Mouse (Mus musculus) heart, embryonic 14.5 days (tissue): ENCODE measurements at regions not wholly inside any gene's neighbourhood (a gene's known extent, or its start where the extent isn't known, plus 50 kb on each side); places are given as distances from the start of the nearest gene placed in this dataset.

Source experiments
- ATAC-seq: fragments of 200-750 bp; cut with Nextera tagmentation; 2 replicates; pipeline ENCODE4 v1.8.0; 2017; ENCODE audit warnings: low read depth, moderate TSS enrichment; ENCODE audit not compliant: insufficient number of reproducible peaks, insufficient read depth, low FRiP score
- H3K27ac ChIP-seq, 2 experiments: fragments of 200-500 bp in 1 of 2; fragments of 300-500 bp in 1 of 2; sonication (generic) in 1 of 2; replicated peaks in 1 of 2; 2 replicates each; pipeline ENCODE4 v1.5.1; 2012 to 2014; ENCODE audit warnings: low read depth in 2 of 2, low read length in 2 of 2, control low read depth in 1 of 2, mild to moderate bottlenecking in 1 of 2, mixed read lengths in 1 of 2; ENCODE audit not compliant: control insufficient read depth in 1 of 2, insufficient read depth in 1 of 2
- H3K27me3 ChIP-seq: fragments of 300-500 bp; sonication (generic); 2 replicates; pipeline ENCODE4 v1.6.1; 2014; ENCODE audit warnings: mild to moderate bottlenecking, low read length, control low read depth; ENCODE audit not compliant: control insufficient read depth, insufficient read depth
- H3K36me3 ChIP-seq: fragments of 300-500 bp; sonication (generic); 2 replicates; pipeline ENCODE4 v1.6.1; 2014; ENCODE audit warnings: mild to moderate bottlenecking, control low read depth, low read length, mixed read lengths; ENCODE audit not compliant: control insufficient read depth, insufficient read depth
- H3K4me1 ChIP-seq, 2 experiments: fragments of 200-500 bp in 1 of 2; fragments of 300-500 bp in 1 of 2; sonication (generic) in 1 of 2; 2 replicates each; pipeline ENCODE4 v1.6.1; 2012 to 2014; ENCODE audit warnings: low read length in 2 of 2, control low read depth in 1 of 2, mixed read lengths in 1 of 2; ENCODE audit not compliant: control insufficient read depth in 2 of 2, insufficient read depth in 2 of 2
- H3K4me2 ChIP-seq: fragments of 300-500 bp; sonication (generic); 2 replicates; pipeline ENCODE4 v1.6.1; 2014; ENCODE audit warnings: mild to moderate bottlenecking, low read length
- H3K4me3 ChIP-seq, 2 experiments: fragments of 200-500 bp in 1 of 2; fragments of 300-500 bp in 1 of 2; sonication (generic) in 1 of 2; 2 replicates each; pipeline ENCODE4 v1.5.1; 2012 to 2014; ENCODE audit warnings: low read length in 2 of 2, mild to moderate bottlenecking in 2 of 2, control low read depth in 1 of 2, low read depth in 1 of 2, moderate library complexity in 1 of 2; ENCODE audit not compliant: control insufficient read depth in 1 of 2, insufficient read depth in 1 of 2
- H3K9ac ChIP-seq: fragments of 300-500 bp; sonication (generic); 2 replicates; pipeline ENCODE4 v1.6.1; 2014; ENCODE audit warnings: mild to moderate bottlenecking, low read length
- H3K9me3 ChIP-seq: fragments of 300-500 bp; sonication (generic); 2 replicates; pipeline ENCODE4 v1.6.1; 2016; ENCODE audit warnings: low read length, control low read depth; ENCODE audit not compliant: control insufficient read depth
- WGBS: fragments of 180-500 bp; shearing (Covaris S2); extraction: QIAGEN DNeasy Blood & Tissue Kit; methylation state at CpG from one replicate; pipeline ENCODE4 v1.1.7; 2014; 5-methylcytosine and 5-hydroxymethylcytosine counted together

GRCm38 (mm10) chr8:126852663-126853390 lies 92.8 kb downstream of the Tomm20 start:
- no peak for ATAC-seq

GRCm38 (mm10) chr8:126852184-126852583 lies 93.5 kb downstream of the Tomm20 start:
- Histone ChIP-seq H3K36me3 (no peaks in the 10 kb centered on the region), H3K4me3 (no peak overlapping the region), H3K9ac (no peak overlapping the region), H3K4me2 (no peak overlapping the region), H3K9me3 (no peaks in the 10 kb centered on the region), H3K27ac (peak overlapping the region; percentile 15 to 64; a peak in 3 of 4 replicates), H3K27me3 (no peaks in the 10 kb centered on the region), H3K4me1 (peaks cover 26 to 32% of the 10 kb centered on the region in 2 experiments)
- WGBS, result 60% methylated on average over 5 of the region's 5 CpGs
- ATAC-seq, result no peak

More at GRCm38 (mm10) chr8:126852663-126853390, 92.8 kb downstream of the Tomm20 start:
- H3K4me1 ChIP-seq, result peaks cover 19 to 26% of the 10 kb centered on the region in 2 experiments
- WGBS, result 57% methylated on average over 10 of the region's 10 CpGs
- no peaks in the 10 kb centered on the region for H3K27me3 ChIP-seq
- no peak overlapping the region for H3K4me2 ChIP-seq
- peak overlapping the region; percentile 15 to 64 for H3K27ac ChIP-seq
- H3K9ac ChIP-seq, result no peak overlapping the region
- no peaks in the 10 kb centered on the region for H3K36me3 ChIP-seq
- H3K9me3 ChIP-seq, result no peaks in the 10 kb centered on the region
- no peak overlapping the region for H3K4me3 ChIP-seq

- 0 out of 4 replicates have a peak overlapping the region, but pooled peaks of 1 of the 2 experiments have one; percentile 64 for H3K27ac ChIP-seq
- H3K36me3 ChIP-seq, result no peaks in the 10 kb centered on the region
- 71% methylated on average over 3 of the region's 3 CpGs for WGBS
- no peaks in the 10 kb centered on the region for H3K27me3 ChIP-seq
- no peak overlapping the region for H3K4me3 ChIP-seq
- H3K9ac ChIP-seq, result no peak overlapping the region
- H3K4me1 ChIP-seq, result peaks cover 27 to 33% of the 10 kb centered on the region in 2 experiments
- no peak overlapping the region for H3K4me2 ChIP-seq
- ATAC-seq, result no peak
- H3K9me3 ChIP-seq, result no peaks in the 10 kb centered on the region
These were observed 93.9 kb downstream of the Tomm20 start for GRCm38 (mm10) chr8:126851780-126852179.

GRCm38 (mm10) chr8:126850189-126850535 lies 95.5 kb downstream of the Tomm20 start:
- Histone ChIP-seq H3K9me3 (no peaks in the 10 kb centered on the region), H3K27ac (peak overlapping the region; percentile 82 to 87), H3K4me2 (no peak overlapping the region), H3K4me3 (no peak overlapping the region), H3K9ac (peak overlapping the region; percentile 2; the same call in 1 of the 2 replicates), H3K36me3 (no peaks in the 10 kb centered on the region), H3K27me3 (no peaks in the 10 kb centered on the region), H3K4me1 (peaks cover 27 to 33% of the 10 kb centered on the region in 2 experiments)
- no peak for ATAC-seq
- WGBS, result 46% methylated on average over 1 of the region's 1 CpGs

- H3K36me3 ChIP-seq, result no peaks in the 10 kb centered on the region
- H3K27ac ChIP-seq, result peak overlapping the region; percentile 82 to 87
- peaks cover 27 to 31% of the 10 kb centered on the region in 2 experiments for H3K4me1 ChIP-seq
- no peaks in the 10 kb centered on the region for H3K27me3 ChIP-seq
- H3K9ac ChIP-seq, result peak overlapping the region; percentile 2; the same call in 1 of the 2 replicates
- ATAC-seq, result peak; percentile 57
- H3K4me3 ChIP-seq, result no peak overlapping the region
- H3K4me2 ChIP-seq, result no peak overlapping the region
- 29% methylated on average over 9 of the region's 9 CpGs for WGBS
- H3K9me3 ChIP-seq, result no peaks in the 10 kb centered on the region
These were observed 96.0 kb downstream of the Tomm20 start for GRCm38 (mm10) chr8:126849411-126850188.

GRCm38 (mm10) chr8:126848369-126849105 lies 97.1 kb downstream of the Tomm20 start:
- H3K36me3 ChIP-seq, result no peaks in the 10 kb centered on the region
- no peaks in the 10 kb centered on the region for H3K9me3 ChIP-seq
- H3K4me2 ChIP-seq, result no peak overlapping the region
- peaks cover 27 to 31% of the 10 kb centered on the region in 2 experiments for H3K4me1 ChIP-seq
- no peak overlapping the region for H3K4me3 ChIP-seq
- H3K27me3 ChIP-seq, result no peaks in the 10 kb centered on the region
- ATAC-seq, result no peak
- H3K27ac ChIP-seq, result peak overlapping the region in 1 of 2 experiments; percentile 87; a peak in 2 of 4 replicates
- H3K9ac ChIP-seq, result no peak overlapping the region
- 91% methylated on average over 13 of the region's 13 CpGs for WGBS

- H3K4me1 ChIP-seq, result peaks cover 27 to 29% of the 10 kb centered on the region in 2 experiments
- no peak overlapping the region for H3K4me2 ChIP-seq
- no peak overlapping the region for H3K4me3 ChIP-seq
- 32% methylated on average over 8 of the region's 8 CpGs for WGBS
- ATAC-seq, result peak; percentile 17; the same call in 1 of the 2 replicates
- no peaks in the 10 kb centered on the region for H3K27me3 ChIP-seq
- H3K9me3 ChIP-seq, result no peaks in the 10 kb centered on the region
- H3K36me3 ChIP-seq, result no peaks in the 10 kb centered on the region
- no peak overlapping the region; a peak in 1 of 4 replicates for H3K27ac ChIP-seq
- no peak overlapping the region for H3K9ac ChIP-seq
These were observed 97.8 kb downstream of the Tomm20 start for GRCm38 (mm10) chr8:126847664-126848353.
